Mouse (Mus musculus) activated CD4-positive, CD25-positive, alpha-beta regulatory T cell, adult 4 months (primary cell): ENCODE results near the gene Ssbp2. TPM values are rescaled to one million over a fixed set of nuclear protein-coding genes. Genes with fewer than 3 reads are reported as not detected.

Source experiments
- ATAC-seq: one replicate; pipeline ENCODE4 v1.8.0; 2017
- polyA plus RNA-seq, 2 experiments: library from polyadenylated mRNA; unstranded; fragments of 100-300 nt; shearing (Covaris generic); gene quantifications; one replicate each; pipeline ENCODE4 v1.2.1; 2017

Gene Ssbp2
- polyA plus RNA-seq, 2 experiments from 2014 or later, result 96.5 to 129 TPM

GRCm38 (mm10) chr13:91461711-91462351, 1.7 kb downstream of the Ssbp2 start:
- no peak for ATAC-seq

GRCm38 (mm10) chr13:91462395-91462794, 2.3 kb downstream of the Ssbp2 start:
- ATAC-seq, result no peak

- no peak for ATAC-seq
These were observed 2.9 kb downstream of the Ssbp2 start for GRCm38 (mm10) chr13:91462893-91463481.

- no peak for ATAC-seq
These were observed 5.1 kb downstream of the Ssbp2 start for GRCm38 (mm10) chr13:91465002-91465715.

GRCm38 (mm10) chr13:91471566-91471965, 11.5 kb downstream of the Ssbp2 start:
- ATAC-seq, result no peak

GRCm38 (mm10) chr13:91471980-91472379, 11.9 kb downstream of the Ssbp2 start:
- ATAC-seq, result no peak

- no peak for ATAC-seq
These were observed 13.4 kb downstream of the Ssbp2 start for GRCm38 (mm10) chr13:91473527-91473926.

- no peak for ATAC-seq
These were observed 13.9 kb downstream of the Ssbp2 start for GRCm38 (mm10) chr13:91474027-91474426.

- ATAC-seq, result no peak
These were observed 15.8 kb downstream of the Ssbp2 start for GRCm38 (mm10) chr13:91475888-91476287.

- no peak for ATAC-seq
These were observed 16.6 kb downstream of the Ssbp2 start for GRCm38 (mm10) chr13:91476596-91477100.

GRCm38 (mm10) chr13:91478011-91478410, 17.9 kb downstream of the Ssbp2 start:
- ATAC-seq, result no peak

- ATAC-seq, result peak; percentile 92
These were observed 24.2 kb downstream of the Ssbp2 start for GRCm38 (mm10) chr13:91484303-91484702.

- no peak for ATAC-seq
These were observed 32.0 kb downstream of the Ssbp2 start for GRCm38 (mm10) chr13:91492133-91492532.

- ATAC-seq, result no peak
These were observed 37.0 kb downstream of the Ssbp2 start for GRCm38 (mm10) chr13:91497055-91497454.

- no peak for ATAC-seq
These were observed 41.7 kb downstream of the Ssbp2 start for GRCm38 (mm10) chr13:91501735-91502134.

- ATAC-seq, result no peak
These were observed 42.7 kb downstream of the Ssbp2 start for GRCm38 (mm10) chr13:91502642-91503373.

GRCm38 (mm10) chr13:91508991-91509390, 48.9 kb downstream of the Ssbp2 start:
- ATAC-seq, result peak; percentile 30

GRCm38 (mm10) chr13:91509467-91509866, 49.4 kb downstream of the Ssbp2 start:
- ATAC-seq, result peak; percentile 84

GRCm38 (mm10) chr13:91514979-91515378, 54.9 kb downstream of the Ssbp2 start:
- ATAC-seq, result no peak

- ATAC-seq, result no peak
These were observed 60.1 kb downstream of the Ssbp2 start for GRCm38 (mm10) chr13:91520073-91520750.

GRCm38 (mm10) chr13:91520968-91521367, 60.9 kb downstream of the Ssbp2 start:
- no peak for ATAC-seq

- ATAC-seq, result no peak
These were observed 66.0 kb downstream of the Ssbp2 start for GRCm38 (mm10) chr13:91526058-91526457.
